Mouse (Mus musculus): ENCODE data around the gene Tmem247. TPM values are rescaled to one million over a fixed set of nuclear protein-coding genes. Genes with fewer than 3 reads are reported as not detected.

The Tmem247 gene
- polyA plus RNA-seq, 1 experiment from 2014 or later, result not detected

- WGBS, result 88% methylated on average over 11 of the region's 11 CpGs
- Histone ChIP-seq H3K36me3 (no peaks in the 10 kb centered on the region), H3K4me1 (peaks cover 9% of the 10 kb centered on the region; the same call in 1 of the 2 replicates), H3K9me3 (replicated peaks) (no peaks in the 10 kb centered on the region), H3K27ac (no peak overlapping the region), H3K4me2 (replicated peaks) (no peak overlapping the region), H3K4me3 (no peak overlapping the region), H3K27me3 (no peaks in the 10 kb centered on the region; the same call in 1 of the 2 replicates), H3K9ac (no peak overlapping the region)
- ATAC-seq (ENCODE audit: low FRiP score), result no peak
Measured at GRCm38 (mm10) chr17:86919729-86920128, 2.6 kb downstream of the Tmem247 start.

GRCm38 (mm10) chr17:86924679-86925078, 7.5 kb downstream of the Tmem247 start:
- H3K27me3 ChIP-seq, result no peaks in the 10 kb centered on the region; the same call in 1 of the 2 replicates
- H3K36me3 ChIP-seq, result no peaks in the 10 kb centered on the region
- no peak overlapping the region for H3K4me3 ChIP-seq
- no peak overlapping the region for H3K9ac ChIP-seq
- no peak for ATAC-seq (ENCODE audit: low FRiP score)
- WGBS, result 79% methylated on average over 3 of the region's 3 CpGs
- peaks cover 7% of the 10 kb centered on the region for H3K9me3 ChIP-seq (replicated peaks)
- no peak overlapping the region for H3K4me2 ChIP-seq (replicated peaks)
- no peak overlapping the region for H3K27ac ChIP-seq
- H3K4me1 ChIP-seq, result peaks cover 9% of the 10 kb centered on the region; the same call in 1 of the 2 replicates

- WGBS, result 87% methylated on average over 3 of the region's 3 CpGs
- Histone ChIP-seq H3K4me2 (replicated peaks) (no peak overlapping the region), H3K27ac (no peak overlapping the region), H3K9ac (no peak overlapping the region), H3K9me3 (replicated peaks) (peaks cover 7% of the 10 kb centered on the region), H3K4me3 (no peak overlapping the region), H3K36me3 (no peaks in the 10 kb centered on the region), H3K27me3 (no peaks in the 10 kb centered on the region; the same call in 1 of the 2 replicates), H3K4me1 (peaks cover 9% of the 10 kb centered on the region; the same call in 1 of the 2 replicates)
- ATAC-seq (ENCODE audit: low FRiP score), result no peak
Measured at GRCm38 (mm10) chr17:86926836-86927235, 9.7 kb downstream of the Tmem247 start.

GRCm38 (mm10) chr17:86929355-86929754, 12.2 kb downstream of the Tmem247 start:
- ATAC-seq (ENCODE audit: low FRiP score), result no peak
- Histone ChIP-seq H3K27ac (no peak overlapping the region), H3K4me2 (replicated peaks) (no peak overlapping the region), H3K36me3 (no peaks in the 10 kb centered on the region), H3K4me1 (peaks cover 4% of the 10 kb centered on the region), H3K4me3 (no peak overlapping the region), H3K9me3 (replicated peaks) (peaks cover 7% of the 10 kb centered on the region), H3K27me3 (no peaks in the 10 kb centered on the region), H3K9ac (no peak overlapping the region)
- WGBS, result 87% methylated on average over 6 of the region's 6 CpGs

- ATAC-seq (ENCODE audit: low FRiP score), result no peak
- H3K36me3 ChIP-seq, result no peaks in the 10 kb centered on the region
- H3K27me3 ChIP-seq, result no peaks in the 10 kb centered on the region; the same call in 1 of the 2 replicates
- no peak overlapping the region for H3K9ac ChIP-seq
- peaks cover 4% of the 10 kb centered on the region for H3K4me1 ChIP-seq
- H3K9me3 ChIP-seq (replicated peaks), result peaks cover 7% of the 10 kb centered on the region
- H3K4me2 ChIP-seq (replicated peaks), result no peak overlapping the region
- H3K4me3 ChIP-seq, result no peak overlapping the region
- no peak overlapping the region for H3K27ac ChIP-seq
Measured at GRCm38 (mm10) chr17:86929981-86930380, 12.8 kb downstream of the Tmem247 start.

GRCm38 (mm10) chr17:86932896-86933295, 15.7 kb downstream of the Tmem247 start:
- Histone ChIP-seq H3K4me1 (peaks cover 7% of the 10 kb centered on the region), H3K27me3 (no peaks in the 10 kb centered on the region; the same call in 1 of the 2 replicates), H3K9ac (no peak overlapping the region), H3K36me3 (no peaks in the 10 kb centered on the region), H3K27ac (no peak overlapping the region), H3K4me3 (no peak overlapping the region), H3K4me2 (replicated peaks) (no peak overlapping the region), H3K9me3 (replicated peaks) (no peaks in the 10 kb centered on the region)
- 0 out of 2 replicates have a peak, but pooled peaks have one; percentile 53 for ATAC-seq (ENCODE audit: low FRiP score)
- WGBS, result 35% methylated on average over 5 of the region's 5 CpGs

- Histone ChIP-seq H3K4me2 (replicated peaks) (peak overlapping the region; percentile 54), H3K36me3 (no peaks in the 10 kb centered on the region), H3K9me3 (replicated peaks) (no peaks in the 10 kb centered on the region), H3K27me3 (no peaks in the 10 kb centered on the region; the same call in 1 of the 2 replicates), H3K4me1 (peaks cover 11% of the 10 kb centered on the region), H3K9ac (no peak overlapping the region), H3K27ac (no peak overlapping the region), H3K4me3 (no peak overlapping the region)
- no peak for ATAC-seq (ENCODE audit: low FRiP score)
- WGBS, result 82% methylated on average over 2 of the region's 2 CpGs
Measured at GRCm38 (mm10) chr17:86937064-86937463, 19.9 kb downstream of the Tmem247 start.

- H3K27me3 ChIP-seq, result no peaks in the 10 kb centered on the region; the same call in 1 of the 2 replicates
- no peak overlapping the region for H3K27ac ChIP-seq
- no peaks in the 10 kb centered on the region for H3K36me3 ChIP-seq
- 4% methylated on average over 20 of the region's 20 CpGs for WGBS
- H3K4me1 ChIP-seq, result peaks cover 11% of the 10 kb centered on the region
- peak; percentile 86 for ATAC-seq (ENCODE audit: low FRiP score)
- no peak overlapping the region for H3K9ac ChIP-seq
- H3K4me3 ChIP-seq, result peak overlapping the region; percentile 35
- peak overlapping the region; percentile 54 for H3K4me2 ChIP-seq (replicated peaks)
- H3K9me3 ChIP-seq (replicated peaks), result no peaks in the 10 kb centered on the region
Measured at GRCm38 (mm10) chr17:86937497-86938155, 20.5 kb downstream of the Tmem247 start.

- Histone ChIP-seq H3K4me1 (peaks cover 8% of the 10 kb centered on the region; the same call in 1 of the 2 replicates), H3K36me3 (no peaks in the 10 kb centered on the region), H3K27me3 (peaks cover 3% of the 10 kb centered on the region; the same call in 1 of the 2 replicates), H3K27ac (no peak overlapping the region), H3K9me3 (replicated peaks) (no peaks in the 10 kb centered on the region), H3K9ac (no peak overlapping the region), H3K4me2 (replicated peaks) (no peak overlapping the region), H3K4me3 (no peak overlapping the region)
- ATAC-seq (ENCODE audit: low FRiP score), result no peak
- 55% methylated on average over 7 of the region's 7 CpGs for WGBS
Measured at GRCm38 (mm10) chr17:86938683-86939082, 21.5 kb downstream of the Tmem247 start.

- no peak overlapping the region for H3K4me2 ChIP-seq (replicated peaks)
- no peak overlapping the region for H3K27ac ChIP-seq
- no peak overlapping the region for H3K4me3 ChIP-seq
- ATAC-seq (ENCODE audit: low FRiP score), result no peak
- peaks cover 6% of the 10 kb centered on the region; the same call in 1 of the 2 replicates for H3K27me3 ChIP-seq
- WGBS, result 74% methylated on average over 6 of the region's 6 CpGs
- no peaks in the 10 kb centered on the region for H3K9me3 ChIP-seq (replicated peaks)
- no peak overlapping the region for H3K9ac ChIP-seq
- H3K36me3 ChIP-seq, result no peaks in the 10 kb centered on the region
- H3K4me1 ChIP-seq, result peaks cover 8% of the 10 kb centered on the region; the same call in 1 of the 2 replicates
Measured at GRCm38 (mm10) chr17:86942112-86942511, 25.0 kb downstream of the Tmem247 start.

GRCm38 (mm10) chr17:86943158-86943557, 26.0 kb downstream of the Tmem247 start:
- H3K9ac ChIP-seq, result no peak overlapping the region
- no peaks in the 10 kb centered on the region for H3K36me3 ChIP-seq
- no peak overlapping the region for H3K27ac ChIP-seq
- no peak for ATAC-seq (ENCODE audit: low FRiP score)
- H3K9me3 ChIP-seq (replicated peaks), result no peaks in the 10 kb centered on the region
- peaks cover 5% of the 10 kb centered on the region for H3K4me1 ChIP-seq
- H3K4me3 ChIP-seq, result no peak overlapping the region
- WGBS, result 88% methylated on average over 6 of the region's 6 CpGs
- no peak overlapping the region for H3K4me2 ChIP-seq (replicated peaks)
- H3K27me3 ChIP-seq, result peaks cover 6% of the 10 kb centered on the region; the same call in 1 of the 2 replicates

GRCm38 (mm10) chr17:86946078-86946477, 28.9 kb downstream of the Tmem247 start:
- no peak overlapping the region for H3K27ac ChIP-seq
- ATAC-seq (ENCODE audit: low FRiP score), result no peak
- no peaks in the 10 kb centered on the region for H3K9me3 ChIP-seq (replicated peaks)
- peaks cover 6% of the 10 kb centered on the region; the same call in 1 of the 2 replicates for H3K27me3 ChIP-seq
- H3K36me3 ChIP-seq, result no peaks in the 10 kb centered on the region
- H3K4me2 ChIP-seq (replicated peaks), result no peak overlapping the region
- H3K4me3 ChIP-seq, result no peak overlapping the region
- WGBS, result 40% methylated on average over 4 of the region's 4 CpGs
- H3K9ac ChIP-seq, result no peak overlapping the region
- H3K4me1 ChIP-seq, result peaks cover 5% of the 10 kb centered on the region; the same call in 1 of the 2 replicates

All from hindbrain, embryonic 12.5 days (tissue).